In genomic region chr1:82618592-82618991, GRCm38 (mm10) we compare ENCODE assay signal across 17 mouse cellular contexts. TPM values are rescaled to one million over a fixed set of nuclear protein-coding genes. Genes with fewer than 3 reads are reported as not detected.
"Had no signal": no experiment of that assay in that cellular context is flagged by ENCODE, and none has a peak within 500 bp of the region (broad histone marks: within the 10 kb centered on the region; RNA-seq: fewer than 3 reads in every experiment).

No protein-coding gene starts in this region.

- H3K4me2 ChIP-seq: intestine, embryonic 15.5 days; liver, embryonic 11.5 days; liver, embryonic 15.5 days; lung, embryonic 14.5 days; midbrain, embryonic 11.5 days; midbrain, embryonic 15.5 days; neural tube, embryonic 12.5 days had no signal

- H3K9me3 ChIP-seq: intestine, embryonic 15.5 days; limb, embryonic 10.5 days; liver, embryonic 15.5 days; megakaryocyte, embryonic 14.5 days; midbrain, embryonic 15.5 days; neural tube, embryonic 12.5 days had no signal

- H3K4me1 ChIP-seq: intestine, embryonic 15.5 days; limb, embryonic 10.5 days; liver, embryonic 15.5 days; megakaryocyte, embryonic 14.5 days; midbrain, embryonic 15.5 days; neural tube, embryonic 12.5 days had no signal

- H3K36me3 ChIP-seq: intestine, embryonic 15.5 days; limb, embryonic 10.5 days; liver, embryonic 15.5 days; midbrain, embryonic 15.5 days; neural tube, embryonic 12.5 days had no signal

- H3K4me3 ChIP-seq: intestine, embryonic 15.5 days; left cerebral cortex, adult 2 months; limb, embryonic 10.5 days; liver, embryonic 15.5 days; megakaryocyte, embryonic 14.5 days; midbrain, embryonic 15.5 days; neural tube, embryonic 12.5 days had no signal

- ATAC-seq: intestine, embryonic 15.5 days; midbrain, embryonic 15.5 days had no signal

- DNase-seq: lung, embryonic 14.5 days; lung, postnatal 10 days; retina, postnatal 1 day; right cerebral cortex, postnatal 4 days; spleen, adult 18-20 months; thymus, adult 18-20 months; thymus, postnatal 36 days had no signal

- H3K9ac ChIP-seq: intestine, embryonic 15.5 days; liver, embryonic 15.5 days; lung, embryonic 14.5 days; midbrain, embryonic 15.5 days; neural tube, embryonic 12.5 days had no signal

- H3K27ac ChIP-seq: intestine, embryonic 15.5 days; left cerebral cortex, adult 2 months; limb, embryonic 10.5 days; liver, embryonic 15.5 days; macrophage; midbrain, embryonic 15.5 days; neural tube, embryonic 12.5 days had no signal

- H3K27me3 ChIP-seq: intestine, embryonic 15.5 days; liver, embryonic 15.5 days; midbrain, embryonic 15.5 days; neural tube, embryonic 12.5 days had no signal

RNA-seq across cellular contexts. Expression of gene Col4a3, which starts 31.9 kb away (rescaled TPM):
- polyA plus RNA-seq: macrophage had no signal

RNA-seq across cellular contexts. Expression of gene Col4a4, which starts 31.9 kb away (rescaled TPM):
- polyA plus RNA-seq: macrophage had no signal
